Mouse (Mus musculus): ENCODE data around the gene Btbd9. TPM values are rescaled to one million over a fixed set of nuclear protein-coding genes. Genes with fewer than 3 reads are reported as not detected.

The Btbd9 gene
- polyA plus RNA-seq, 1 experiment from 2014 or later, result 137 TPM

GRCm38 (mm10) chr17:30570173-30570572, 6.1 kb downstream of the Btbd9 start:
- ATAC-seq, result no peak

GRCm38 (mm10) chr17:30568473-30568872, 7.8 kb downstream of the Btbd9 start:
- no peaks in the 10 kb centered on the region for H3K9me3 ChIP-seq
- H3K4me2 ChIP-seq (replicated peaks), result no peak overlapping the region
- H3K27me3 ChIP-seq, result no peaks in the 10 kb centered on the region
- no peaks in the 10 kb centered on the region for H3K4me1 ChIP-seq (replicated peaks)
- H3K9ac ChIP-seq (replicated peaks), result no peak overlapping the region
- no peak overlapping the region for H3K27ac ChIP-seq
- ATAC-seq, result no peak
- H3K4me3 ChIP-seq (replicated peaks), result no peak overlapping the region
- H3K36me3 ChIP-seq, result no peaks in the 10 kb centered on the region

More at GRCm38 (mm10) chr17:30570173-30570572, 6.1 kb downstream of the Btbd9 start:
- WGBS, result 87% methylated on average over 8 of the region's 8 CpGs
- peaks cover 14% of the 10 kb centered on the region for H3K4me1 ChIP-seq (replicated peaks)
- no peak overlapping the region for H3K27ac ChIP-seq
- H3K4me2 ChIP-seq (replicated peaks), result no peak overlapping the region
- H3K9me3 ChIP-seq, result no peaks in the 10 kb centered on the region
- H3K27me3 ChIP-seq, result no peaks in the 10 kb centered on the region
- H3K36me3 ChIP-seq, result no peaks in the 10 kb centered on the region
- H3K9ac ChIP-seq (replicated peaks), result no peak overlapping the region
- H3K4me3 ChIP-seq (replicated peaks), result no peak overlapping the region

- Histone ChIP-seq H3K36me3 (no peaks in the 10 kb centered on the region), H3K27me3 (no peaks in the 10 kb centered on the region), H3K9ac (replicated peaks) (no peak overlapping the region), H3K9me3 (no peaks in the 10 kb centered on the region), H3K4me3 (replicated peaks) (no peak overlapping the region), H3K27ac (no peak overlapping the region), H3K4me2 (replicated peaks) (no peak overlapping the region), H3K4me1 (replicated peaks) (no peaks in the 10 kb centered on the region)
- no peak for ATAC-seq
- WGBS, result 85% methylated on average over 7 of the region's 7 CpGs
Measured at GRCm38 (mm10) chr17:30564971-30565370, 11.3 kb downstream of the Btbd9 start.

- no peaks in the 10 kb centered on the region for H3K4me1 ChIP-seq (replicated peaks)
- no peak overlapping the region for H3K9ac ChIP-seq (replicated peaks)
- H3K27ac ChIP-seq, result no peak overlapping the region
- no peaks in the 10 kb centered on the region for H3K36me3 ChIP-seq
- H3K4me3 ChIP-seq (replicated peaks), result no peak overlapping the region
- WGBS, result 93% methylated on average over 3 of the region's 3 CpGs
- H3K27me3 ChIP-seq, result no peaks in the 10 kb centered on the region
- H3K4me2 ChIP-seq (replicated peaks), result no peak overlapping the region
- H3K9me3 ChIP-seq, result no peaks in the 10 kb centered on the region
- no peak for ATAC-seq
Measured at GRCm38 (mm10) chr17:30564407-30564806, 11.9 kb downstream of the Btbd9 start.

- H3K4me2 ChIP-seq (replicated peaks), result no peak overlapping the region
- no peaks in the 10 kb centered on the region for H3K4me1 ChIP-seq (replicated peaks)
- H3K27ac ChIP-seq, result no peak overlapping the region
- 80% methylated on average over 6 of the region's 6 CpGs for WGBS
- H3K9me3 ChIP-seq, result no peaks in the 10 kb centered on the region
- H3K36me3 ChIP-seq, result no peaks in the 10 kb centered on the region
- no peak for ATAC-seq
- no peaks in the 10 kb centered on the region for H3K27me3 ChIP-seq
- H3K9ac ChIP-seq (replicated peaks), result no peak overlapping the region
- no peak overlapping the region for H3K4me3 ChIP-seq (replicated peaks)
Measured at GRCm38 (mm10) chr17:30563484-30564075, 12.7 kb downstream of the Btbd9 start.

GRCm38 (mm10) chr17:30562770-30563169, 13.5 kb downstream of the Btbd9 start:
- Histone ChIP-seq H3K4me2 (replicated peaks) (no peak overlapping the region), H3K9ac (replicated peaks) (no peak overlapping the region), H3K27ac (no peak overlapping the region), H3K4me1 (replicated peaks) (no peaks in the 10 kb centered on the region), H3K27me3 (no peaks in the 10 kb centered on the region), H3K9me3 (no peaks in the 10 kb centered on the region), H3K4me3 (replicated peaks) (no peak overlapping the region), H3K36me3 (no peaks in the 10 kb centered on the region)
- 86% methylated on average over 2 of the region's 2 CpGs for WGBS
- ATAC-seq, result no peak

- no peak for ATAC-seq
- no peaks in the 10 kb centered on the region for H3K4me1 ChIP-seq (replicated peaks)
- H3K36me3 ChIP-seq, result no peaks in the 10 kb centered on the region
- no peaks in the 10 kb centered on the region for H3K9me3 ChIP-seq
- H3K4me2 ChIP-seq (replicated peaks), result no peak overlapping the region
- no peak overlapping the region for H3K9ac ChIP-seq (replicated peaks)
- H3K27me3 ChIP-seq, result no peaks in the 10 kb centered on the region
- no peak overlapping the region for H3K27ac ChIP-seq
- 45% methylated on average over 3 of the region's 3 CpGs for WGBS
- no peak overlapping the region for H3K4me3 ChIP-seq (replicated peaks)
Measured at GRCm38 (mm10) chr17:30559536-30559935, 16.8 kb downstream of the Btbd9 start.

GRCm38 (mm10) chr17:30558623-30559022, 17.7 kb downstream of the Btbd9 start:
- no peak for ATAC-seq
- WGBS, result 84% methylated on average over 2 of the region's 2 CpGs
- no peak overlapping the region for H3K27ac ChIP-seq

GRCm38 (mm10) chr17:30556512-30556911, 19.8 kb downstream of the Btbd9 start:
- no peak for ATAC-seq
- no peak overlapping the region for H3K27ac ChIP-seq
- 94% methylated on average over 3 of the region's 3 CpGs for WGBS

More at GRCm38 (mm10) chr17:30558623-30559022, 17.7 kb downstream of the Btbd9 start:
- Histone ChIP-seq H3K4me2 (replicated peaks) (no peak overlapping the region), H3K36me3 (no peaks in the 10 kb centered on the region), H3K9ac (replicated peaks) (no peak overlapping the region), H3K4me3 (replicated peaks) (no peak overlapping the region), H3K4me1 (replicated peaks) (no peaks in the 10 kb centered on the region), H3K27me3 (no peaks in the 10 kb centered on the region), H3K9me3 (no peaks in the 10 kb centered on the region)

GRCm38 (mm10) chr17:30553027-30553937, 23.0 kb downstream of the Btbd9 start:
- WGBS, result 94% methylated on average over 4 of the region's 4 CpGs
- H3K27me3 ChIP-seq, result no peaks in the 10 kb centered on the region
- H3K9me3 ChIP-seq, result no peaks in the 10 kb centered on the region
- no peak overlapping the region for H3K27ac ChIP-seq
- 0 out of 2 replicates have a peak, but pooled peaks cover 7% of the 10 kb centered on the region for H3K4me1 ChIP-seq (replicated peaks)
- H3K4me2 ChIP-seq (replicated peaks), result no peak overlapping the region
- H3K9ac ChIP-seq (replicated peaks), result no peak overlapping the region
- no peak overlapping the region for H3K4me3 ChIP-seq (replicated peaks)
- no peak for ATAC-seq
- no peaks in the 10 kb centered on the region for H3K36me3 ChIP-seq

More at GRCm38 (mm10) chr17:30556512-30556911, 19.8 kb downstream of the Btbd9 start:
- H3K9me3 ChIP-seq, result no peaks in the 10 kb centered on the region
- no peaks in the 10 kb centered on the region for H3K27me3 ChIP-seq
- H3K4me3 ChIP-seq (replicated peaks), result no peak overlapping the region
- no peaks in the 10 kb centered on the region for H3K4me1 ChIP-seq (replicated peaks)
- H3K9ac ChIP-seq (replicated peaks), result no peak overlapping the region
- no peak overlapping the region for H3K4me2 ChIP-seq (replicated peaks)
- no peaks in the 10 kb centered on the region for H3K36me3 ChIP-seq

GRCm38 (mm10) chr17:30550774-30551107, 25.5 kb downstream of the Btbd9 start:
- H3K9ac ChIP-seq (replicated peaks), result no peak overlapping the region
- H3K9me3 ChIP-seq, result no peaks in the 10 kb centered on the region
- H3K4me3 ChIP-seq (replicated peaks), result no peak overlapping the region
- no peak overlapping the region for H3K4me2 ChIP-seq (replicated peaks)
- H3K4me1 ChIP-seq (replicated peaks), result peaks cover 17% of the 10 kb centered on the region
- ATAC-seq, result no peak
- H3K27me3 ChIP-seq, result no peaks in the 10 kb centered on the region
- H3K27ac ChIP-seq, result no peak overlapping the region
- 30% methylated on average over 1 of the region's 1 CpGs for WGBS
- H3K36me3 ChIP-seq, result no peaks in the 10 kb centered on the region

- Histone ChIP-seq H3K27ac (no peak overlapping the region), H3K36me3 (no peaks in the 10 kb centered on the region), H3K4me3 (replicated peaks) (no peak overlapping the region), H3K9me3 (no peaks in the 10 kb centered on the region), H3K27me3 (no peaks in the 10 kb centered on the region), H3K4me1 (replicated peaks) (peaks cover 17% of the 10 kb centered on the region), H3K9ac (replicated peaks) (no peak overlapping the region), H3K4me2 (replicated peaks) (no peak overlapping the region)
- 52% methylated on average over 9 of the region's 9 CpGs for WGBS
- ATAC-seq, result no peak
Measured at GRCm38 (mm10) chr17:30549899-30550773, 26.2 kb downstream of the Btbd9 start.
